Mouse (Mus musculus): ENCODE data around the gene Rufy2.

The Rufy2 gene

DNA sequence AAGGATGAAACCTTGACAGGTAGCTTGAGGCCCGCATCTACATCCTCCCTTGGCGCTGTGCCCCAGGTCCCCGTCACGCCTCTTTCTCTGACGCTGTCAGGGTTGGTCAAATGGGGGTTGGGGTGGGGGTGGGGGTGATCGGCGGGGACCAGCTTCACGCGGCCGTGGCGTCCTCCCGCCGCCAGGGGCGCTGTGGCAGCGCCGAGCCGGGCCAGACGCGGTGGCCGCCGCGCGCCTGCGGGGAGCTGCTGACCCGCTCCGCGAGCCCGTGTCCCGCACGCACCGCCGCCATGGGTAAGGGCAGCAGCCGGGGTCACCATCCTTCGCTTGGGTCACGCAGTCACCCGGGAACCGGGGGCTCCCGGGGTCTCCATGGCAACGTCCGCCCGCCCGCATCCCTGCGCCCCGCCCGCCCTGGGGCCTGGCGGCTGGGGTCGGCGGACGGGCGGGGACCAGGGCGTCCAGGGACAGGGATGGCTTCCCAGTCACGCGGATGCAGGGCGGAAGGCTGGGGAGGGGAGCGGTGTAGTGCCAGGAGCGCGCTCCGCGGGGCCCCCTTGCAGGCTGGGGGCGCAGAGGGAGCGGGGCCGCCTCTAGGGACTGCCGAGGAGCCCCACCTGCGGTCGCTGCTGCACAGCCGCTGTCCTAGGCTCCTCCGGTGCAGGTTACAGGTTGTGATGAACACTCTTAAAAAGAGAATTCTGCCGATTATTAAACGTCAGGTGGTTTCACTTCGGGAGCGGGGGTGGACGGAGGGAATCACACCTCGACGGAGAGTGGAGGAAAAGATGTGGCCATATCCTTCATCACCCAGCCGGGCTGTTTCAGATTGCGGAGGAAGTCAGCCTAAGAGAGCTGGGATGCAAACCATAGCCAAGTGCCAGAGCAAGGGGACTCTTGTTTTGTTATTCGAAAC is at the start of gene Rufy2:
Rufy2 (plus strand) TSS at position 185 of the 916 bp plus-strand sequence.
- DNase-seq (ENCODE audit: low spot score) = peak; percentile 50

GRCm38 (mm10) chr10:62932381-62932780 is 47.6 kb upstream of the Rufy2 start:
- DNase-seq (ENCODE audit: low spot score) = no peak

DNA sequence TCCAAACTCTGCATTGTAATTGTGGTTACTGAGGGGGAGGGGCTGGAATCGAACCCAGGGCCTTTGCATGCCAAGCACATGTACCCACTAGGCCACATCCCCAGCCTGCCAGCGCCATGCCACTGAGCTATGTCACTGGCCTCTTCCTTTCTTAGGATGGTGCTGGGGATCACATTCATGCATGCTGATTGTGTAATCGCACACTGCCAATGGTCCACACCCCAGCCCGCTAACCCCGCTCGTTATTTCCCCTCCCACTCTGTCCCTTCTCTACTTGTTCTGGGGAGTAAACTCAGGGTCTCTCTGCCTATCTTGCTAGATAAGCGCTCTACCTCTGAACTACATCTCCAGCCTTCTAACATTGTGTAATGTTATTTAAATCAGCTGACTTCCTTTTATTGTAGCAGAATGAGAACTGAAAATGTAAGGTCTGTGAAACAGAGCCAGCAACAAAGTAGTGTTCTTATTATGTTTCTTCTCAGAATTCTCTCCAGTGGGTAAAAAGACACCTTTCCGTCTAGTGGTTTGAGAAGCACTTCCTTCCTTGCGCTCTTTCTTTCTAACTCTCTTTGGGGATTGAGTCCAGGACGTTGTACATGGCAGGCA is 34.9 kb upstream of the Rufy2 start:
- no peak for DNase-seq (ENCODE audit: low spot score)

DNA sequence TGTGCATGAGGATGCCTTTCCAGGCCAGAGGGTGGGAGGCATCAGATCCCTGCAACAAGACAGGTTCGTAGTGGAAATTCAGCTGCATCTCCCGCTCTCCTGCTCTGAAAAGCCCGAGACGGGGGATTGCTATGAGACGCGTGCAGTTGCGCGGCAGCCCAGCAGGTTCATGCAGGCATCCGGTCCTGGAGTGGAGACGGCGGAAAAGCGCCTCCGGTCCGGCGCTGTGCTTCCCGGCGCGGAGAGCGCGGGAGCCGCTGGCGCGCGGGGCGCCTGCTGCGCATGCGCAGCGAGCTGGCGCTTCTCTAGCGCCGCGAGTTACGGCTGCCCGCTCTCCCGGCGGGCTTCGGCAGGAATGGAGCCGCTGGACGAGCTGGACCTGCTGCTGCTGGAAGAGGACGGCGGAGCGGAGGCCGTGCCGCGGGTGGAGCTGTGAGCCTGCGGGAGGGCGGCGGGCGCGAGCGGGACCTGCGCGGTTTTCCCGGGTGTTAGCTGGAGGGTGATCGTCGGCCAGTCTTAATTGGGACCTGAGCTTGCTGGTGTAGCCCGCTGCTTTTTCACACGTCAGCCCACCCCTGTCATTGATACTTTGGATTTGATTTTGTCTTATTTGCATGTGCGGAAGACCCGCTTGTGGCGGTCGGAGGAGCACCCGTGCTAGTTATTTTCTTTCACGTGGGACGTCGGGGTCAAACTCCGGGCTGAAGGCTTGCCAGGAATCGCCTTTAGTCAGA is 33.1 kb upstream of the Rufy2 start, which contains the start of gene Dna2:
Dna2 (plus strand) TSS at position 289 of the 734 bp plus-strand sequence.
- no peak for DNase-seq (ENCODE audit: low spot score)

DNA sequence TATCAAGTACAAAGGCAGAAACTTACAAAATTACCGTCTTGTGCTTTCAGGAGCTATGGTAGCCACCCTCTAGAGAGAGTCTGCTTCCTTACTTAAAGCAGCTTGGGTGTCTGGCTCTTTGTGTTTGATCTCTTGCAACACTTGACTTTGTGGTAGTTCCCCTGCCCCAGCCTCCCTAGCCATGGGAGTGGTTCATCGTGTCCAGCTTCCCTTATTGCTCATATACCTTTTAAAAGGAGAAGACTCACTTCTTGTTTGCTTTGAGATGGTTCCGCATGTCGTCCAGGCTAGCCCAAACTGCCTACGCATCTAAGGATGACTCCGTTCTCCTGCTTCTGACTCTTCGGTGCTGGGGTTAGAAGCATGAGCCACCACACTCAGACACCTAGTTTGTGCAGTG is 31.5 kb upstream of the Rufy2 start:
- no peak for DNase-seq (ENCODE audit: low spot score)

- DNase-seq (ENCODE audit: low spot score) = no peak
Observed at GRCm38 (mm10) chr10:62963956-62964355, 16.1 kb upstream of the Rufy2 start.

DNA sequence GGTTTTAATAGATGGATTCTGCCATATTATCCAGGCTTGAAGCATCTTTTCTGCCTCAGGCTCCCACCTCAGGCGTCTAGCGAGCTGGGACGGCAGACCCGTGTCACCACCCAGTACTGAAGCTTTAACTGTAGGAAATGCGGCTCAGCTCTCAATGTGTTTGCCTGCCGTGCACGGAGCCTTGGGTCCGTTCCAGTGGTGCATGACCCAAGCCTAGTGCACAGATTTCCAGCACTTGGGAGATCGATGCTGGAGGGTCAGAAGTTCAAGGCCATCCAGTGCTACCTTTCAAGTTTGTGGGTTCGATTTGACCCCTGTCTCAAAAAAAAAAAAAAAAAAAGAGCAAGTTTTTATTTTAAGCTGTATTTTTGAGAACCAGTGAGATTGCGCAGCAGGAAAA is 14.2 kb upstream of the Rufy2 start:
- no peak for DNase-seq (ENCODE audit: low spot score)

DNA sequence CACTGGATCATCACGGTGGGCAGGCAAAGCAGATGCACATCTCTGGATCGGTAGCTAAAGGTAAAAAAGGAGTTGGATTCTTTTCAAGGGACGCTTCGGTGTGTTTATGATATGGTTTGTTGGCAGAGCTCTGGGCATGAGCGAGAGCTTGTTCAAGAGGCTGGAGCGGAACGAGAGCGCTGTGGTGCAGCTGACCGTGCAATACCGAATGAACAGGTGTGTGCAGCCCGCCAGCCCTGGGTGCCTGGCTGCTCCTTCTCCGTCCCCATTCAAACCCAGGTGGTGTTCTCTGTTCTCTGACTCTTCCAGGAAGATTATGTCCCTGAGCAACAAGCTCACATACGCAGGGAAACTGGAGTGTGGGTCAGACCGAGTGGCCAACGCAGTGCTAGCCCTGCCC is 13.7 kb upstream of the Rufy2 start:
- DNase-seq (ENCODE audit: low spot score) = no peak

DNA sequence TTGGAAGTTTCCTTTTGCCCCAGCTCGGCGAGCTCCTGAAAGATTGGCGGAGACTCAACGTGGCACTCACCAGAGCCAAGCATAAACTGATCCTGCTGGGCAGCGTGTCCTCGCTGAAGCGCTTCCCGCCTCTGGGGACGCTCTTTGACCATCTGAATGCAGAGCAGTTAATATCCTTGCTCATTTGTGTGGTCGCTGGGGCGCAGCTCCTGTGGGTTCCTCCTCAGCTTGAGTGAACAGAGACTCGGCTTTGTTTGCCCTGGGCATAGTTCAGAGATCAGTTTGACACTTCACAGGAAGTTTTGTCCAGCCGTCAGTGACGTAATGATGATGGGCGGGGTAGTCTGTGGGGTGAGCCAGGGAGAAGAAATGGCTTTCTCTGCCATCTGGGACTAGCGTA is 8.2 kb upstream of the Rufy2 start:
- DNase-seq (ENCODE audit: low spot score) = no peak

GRCm38 (mm10) chr10:62979667-62980038 is 370 bp upstream of the Rufy2 start:
- DNase-seq (ENCODE audit: low spot score) = no peak

GRCm38 (mm10) chr10:62984072-62984471 is 4.0 kb downstream of the Rufy2 start:
- no peak for DNase-seq (ENCODE audit: low spot score)

DNA sequence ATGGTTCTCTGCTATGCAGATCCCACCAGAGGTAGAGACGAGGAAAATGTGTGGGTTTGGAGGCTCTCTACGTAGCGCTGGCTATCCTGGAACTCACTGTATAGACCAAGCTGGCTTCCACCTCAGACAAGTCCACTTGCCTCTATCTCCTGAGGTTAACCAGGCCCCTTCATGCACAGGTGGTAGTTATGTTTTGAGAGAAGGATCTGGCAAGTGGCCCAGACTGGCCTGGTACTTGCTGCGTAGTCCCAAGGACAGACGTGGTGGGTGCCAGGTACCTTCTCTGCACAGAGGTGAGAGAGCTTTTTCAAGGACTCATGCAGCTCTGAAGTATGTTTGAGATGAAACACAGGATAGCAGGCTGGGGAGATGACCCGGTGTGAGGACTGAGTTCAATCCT is 4.5 kb downstream of the Rufy2 start:
- no peak for DNase-seq (ENCODE audit: low spot score)

DNA sequence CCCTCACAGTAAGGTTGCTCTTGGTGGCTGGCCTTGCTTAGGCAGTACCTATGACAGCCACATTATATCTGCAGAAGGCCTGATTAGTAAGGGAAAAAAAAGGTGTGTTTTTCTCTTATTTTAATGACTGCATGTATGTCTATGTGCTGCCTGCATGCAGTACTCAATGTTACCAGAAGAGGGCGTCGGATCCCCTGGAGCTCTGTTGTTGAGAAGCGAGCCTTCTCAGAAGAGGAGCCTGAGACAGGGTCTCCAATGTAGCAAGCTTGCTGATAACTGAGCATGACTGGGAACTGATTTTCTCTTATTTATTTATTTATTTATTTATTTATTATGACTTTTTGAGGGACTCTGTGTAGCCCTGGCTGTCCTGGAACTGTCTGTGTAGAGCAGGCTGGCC is 7.3 kb downstream of the Rufy2 start:
- DNase-seq (ENCODE audit: low spot score) = no peak

GRCm38 (mm10) chr10:62990636-62991035 is 10.6 kb downstream of the Rufy2 start:
- no peak for DNase-seq (ENCODE audit: low spot score)

- no peak for DNase-seq (ENCODE audit: low spot score)
Observed at GRCm38 (mm10) chr10:62993991-62994390, 14.0 kb downstream of the Rufy2 start.

DNA sequence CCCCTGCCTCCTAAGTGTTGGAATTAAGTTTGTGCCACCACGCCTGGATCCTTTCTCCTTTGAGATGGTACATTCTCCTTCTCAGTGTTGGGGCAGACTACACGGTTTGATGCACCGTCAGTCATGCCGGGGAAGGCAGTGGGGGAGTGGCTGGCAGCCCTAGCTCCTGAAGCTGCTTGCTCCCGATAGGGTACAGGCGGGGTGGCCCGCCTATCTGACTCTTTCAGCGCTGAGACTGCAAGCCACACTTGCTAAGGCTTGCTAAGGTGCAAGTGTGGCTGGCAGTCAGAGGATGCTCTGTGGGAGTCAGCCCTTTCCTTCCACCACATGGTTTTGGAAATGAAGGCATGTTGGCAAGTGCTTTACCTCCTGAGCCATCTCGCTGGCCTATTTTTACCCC is 20.6 kb downstream of the Rufy2 start:
- DNase-seq (ENCODE audit: low spot score) = no peak

GRCm38 (mm10) chr10:63003252-63003651 is 23.2 kb downstream of the Rufy2 start:
- no peak for DNase-seq (ENCODE audit: low spot score)

GRCm38 (mm10) chr10:63004556-63004955 is 24.5 kb downstream of the Rufy2 start:
- no peak for DNase-seq (ENCODE audit: low spot score)

DNA sequence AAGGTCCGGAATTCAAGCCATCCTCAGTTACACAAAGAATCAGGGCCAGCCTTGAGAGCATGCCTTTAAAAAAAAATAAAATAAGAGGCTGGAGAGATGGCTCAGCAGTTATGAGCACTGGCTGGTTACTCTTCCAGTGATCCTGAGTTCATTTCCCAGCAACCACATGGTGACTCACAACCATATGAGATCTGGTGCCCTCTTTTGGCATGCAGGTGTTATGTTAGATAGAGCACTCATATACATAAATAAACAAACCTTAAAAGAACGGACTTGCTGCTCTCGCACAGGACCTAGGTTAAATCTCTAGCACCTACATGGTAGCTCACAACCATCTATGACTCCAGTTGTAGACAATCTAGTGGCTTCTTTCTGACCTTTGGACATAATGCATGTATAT is 28.2 kb downstream of the Rufy2 start:
- DNase-seq (ENCODE audit: low spot score) = no peak

- DNase-seq (ENCODE audit: low spot score) = no peak
Observed at GRCm38 (mm10) chr10:63010268-63010667, 30.2 kb downstream of the Rufy2 start.

- DNase-seq (ENCODE audit: low spot score) = no peak
Observed at GRCm38 (mm10) chr10:63011556-63011955, 31.5 kb downstream of the Rufy2 start.

DNA sequence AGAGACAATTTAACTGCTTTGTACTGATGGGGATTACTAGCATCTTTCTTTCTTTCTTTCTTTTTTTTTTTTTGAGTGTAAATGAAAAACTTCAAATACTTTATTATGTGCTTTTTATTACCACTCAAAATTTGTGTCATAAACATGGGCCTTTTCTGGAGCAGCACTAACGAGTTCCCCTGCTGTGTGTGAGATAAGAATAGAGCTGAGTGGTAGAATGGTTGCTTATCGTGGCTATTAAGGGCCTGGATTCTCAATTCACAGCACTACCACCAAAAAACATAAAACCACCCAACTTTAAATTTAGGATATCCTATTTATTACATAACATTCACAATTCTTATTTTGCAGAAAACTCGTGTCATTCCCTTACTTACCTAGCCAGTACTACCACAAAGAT is 33.5 kb downstream of the Rufy2 start:
- no peak for DNase-seq (ENCODE audit: low spot score)

- no peak for DNase-seq (ENCODE audit: low spot score)
Observed at GRCm38 (mm10) chr10:63014168-63014567, 34.1 kb downstream of the Rufy2 start.

Measured in urinary bladder, postnatal 10 days (tissue).